Mouse (Mus musculus): ENCODE measurements around the gene Prex1.
A peak's percentile ranks its signal among the peaks of the same experiment; 100 is the strongest.

Prex1 gene

GRCm38 (mm10) chr2:166685824-166686223 is 27.8 kb downstream of the Prex1 start:
- DNase-seq (ENCODE audit: low read depth, low spot score): no peak

GRCm38 (mm10) chr2:166683885-166684544 is 29.6 kb downstream of the Prex1 start:
- no peak for DNase-seq (ENCODE audit: low read depth, low spot score)

- no peak for DNase-seq (ENCODE audit: low read depth, low spot score)
Observed at GRCm38 (mm10) chr2:166682866-166683265, 30.8 kb downstream of the Prex1 start.

GRCm38 (mm10) chr2:166678959-166679759 is 34.5 kb downstream of the Prex1 start:
- no peak for DNase-seq (ENCODE audit: low read depth, low spot score)

- DNase-seq (ENCODE audit: low read depth, low spot score): peak; percentile 21
Observed at GRCm38 (mm10) chr2:166676933-166677332, 36.7 kb downstream of the Prex1 start.

GRCm38 (mm10) chr2:166676498-166676897 is 37.1 kb downstream of the Prex1 start:
- no peak for DNase-seq (ENCODE audit: low read depth, low spot score)

- no peak for DNase-seq (ENCODE audit: low read depth, low spot score)
Observed at GRCm38 (mm10) chr2:166675588-166676444, 37.8 kb downstream of the Prex1 start.

GRCm38 (mm10) chr2:166674693-166675092 is 38.9 kb downstream of the Prex1 start:
- DNase-seq (ENCODE audit: low read depth, low spot score): no peak

GRCm38 (mm10) chr2:166673951-166674350 is 39.7 kb downstream of the Prex1 start:
- no peak for DNase-seq (ENCODE audit: low read depth, low spot score)

- DNase-seq (ENCODE audit: low read depth, low spot score): no peak
Observed at GRCm38 (mm10) chr2:166672171-166672965, 41.3 kb downstream of the Prex1 start.

- no peak for DNase-seq (ENCODE audit: low read depth, low spot score)
Observed at GRCm38 (mm10) chr2:166671614-166672013, 42.0 kb downstream of the Prex1 start.

GRCm38 (mm10) chr2:166671019-166671418 is 42.6 kb downstream of the Prex1 start:
- no peak for DNase-seq (ENCODE audit: low read depth, low spot score)

GRCm38 (mm10) chr2:166669922-166670321 is 43.7 kb downstream of the Prex1 start:
- DNase-seq (ENCODE audit: low read depth, low spot score): no peak

GRCm38 (mm10) chr2:166667790-166668695 is 45.6 kb downstream of the Prex1 start:
- DNase-seq (ENCODE audit: low read depth, low spot score): peak; percentile 7

GRCm38 (mm10) chr2:166666175-166666574 is 47.5 kb downstream of the Prex1 start:
- DNase-seq (ENCODE audit: low read depth, low spot score): no peak

- DNase-seq (ENCODE audit: low read depth, low spot score): peak; percentile 16
Observed at GRCm38 (mm10) chr2:166665244-166665922, 48.2 kb downstream of the Prex1 start.

- DNase-seq (ENCODE audit: low read depth, low spot score): no peak
Observed at GRCm38 (mm10) chr2:166664506-166664905, 49.1 kb downstream of the Prex1 start.

GRCm38 (mm10) chr2:166663250-166663961 is 50.2 kb downstream of the Prex1 start:
- DNase-seq (ENCODE audit: low read depth, low spot score): peak; percentile 15

GRCm38 (mm10) chr2:166662595-166663160 is 51.0 kb downstream of the Prex1 start:
- DNase-seq (ENCODE audit: low read depth, low spot score): no peak

Data from 3T3-L1 (cell line).